Mouse (Mus musculus) embryonic stem cell, embryonic (primary cell): ENCODE measurements around the gene Parp2.

ENCODE experiments used
- CTCF ChIA-PET, 4 experiments: fragments of 300-600 bp in 2 of 4; fragments of 350-600 bp in 2 of 4; sonication (Branson Sonifier 250); formaldehyde crosslinking; loops; one replicate each; lab custom pipeline; 2022; ENCODE audit warnings: inconsistent platforms in 2 of 4; lab: Charles Lee
- POLR2A ChIA-PET, 4 experiments: fragments of 300-600 bp in 2 of 4; fragments of 350-600 bp in 2 of 4; sonication (Branson Sonifier 250); formaldehyde crosslinking; loops; one replicate each; lab custom pipeline; 2022; ENCODE audit warnings: antibody characterized with exemption in 4 of 4, inconsistent platforms in 1 of 4; lab: Charles Lee

Gene Parp2

GRCm38 (mm10) chr14:50807487-50808072 lies at the start of gene Parp2, which contains the start of gene Ccnb1ip1:
TSS of gene Parp2 (plus strand) at chr14:50807841.
TSS of gene Ccnb1ip1 (minus strand) at chr14:50807732.
- ChIA-PET POLR2A (interaction anchor here (0.6 to 3.4 kb wide), 54 partner anchors 9 to 1024 kb away, joined by 3 to 21 read pairs (median 4); partner anchors contain the start of genes Pip4p1 (in 4 of the 4), Pnp (in 4 of the 4), Apex1 (in 2 of the 4) and Osgep (in 2 of the 4)), CTCF (interaction anchor here in 2 of 4 experiments (1.4 to 1.7 kb wide), 4 partner anchors 9 to 257 kb away, joined by 4 read pairs; no protein-coding TSS in a partner anchor)

DNA sequence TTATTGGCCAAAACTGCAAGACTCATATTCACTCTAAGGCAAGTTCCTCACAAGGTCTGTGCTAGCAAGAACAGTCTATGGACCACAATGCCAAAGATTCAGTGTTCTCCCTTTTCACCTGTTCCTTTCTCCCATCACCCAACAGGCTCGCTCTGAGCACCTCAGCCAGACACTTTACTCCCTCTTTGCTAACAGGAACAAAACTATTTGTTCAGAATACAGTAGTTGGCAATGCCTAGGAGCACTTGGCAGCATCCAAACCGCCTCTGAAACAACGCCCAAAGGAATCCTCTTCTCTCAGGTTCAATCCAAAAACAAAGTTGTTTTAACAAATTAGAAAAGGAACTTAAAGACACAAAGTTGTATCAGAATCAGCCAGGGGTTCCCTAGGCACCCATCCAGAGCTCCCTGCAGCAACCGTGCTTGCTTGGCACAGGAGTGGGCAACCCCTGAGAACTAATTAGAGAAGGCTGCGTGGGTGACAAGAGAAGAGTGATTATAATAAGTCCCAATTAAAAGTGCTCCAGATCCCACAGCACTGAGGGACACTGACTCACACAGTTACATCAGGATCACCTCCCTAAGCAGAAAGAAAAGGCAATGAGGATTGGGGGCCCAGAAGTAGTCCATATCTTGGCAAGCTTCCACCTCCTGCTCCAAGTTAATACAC lies 49.1 kb upstream of the Parp2 start:
- POLR2A ChIA-PET: interaction anchor here in 1 of 4 experiments (0.7 kb wide), 1 partner anchor 14 kb away, joined by 6 read pairs; no protein-coding TSS in a partner anchor
- CTCF ChIA-PET: no interaction called here

- ChIA-PET POLR2A (no interaction called here), CTCF (no interaction called here)
Measured at GRCm38 (mm10) chr14:50765736-50766135, 41.9 kb upstream of the Parp2 start.

- ChIA-PET CTCF (no interaction called here), POLR2A (no interaction called here)
Measured at GRCm38 (mm10) chr14:50771342-50771741, 36.3 kb upstream of the Parp2 start.

GRCm38 (mm10) chr14:50782166-50782565 lies 25.5 kb upstream of the Parp2 start:
- CTCF ChIA-PET: interaction anchor here in 1 of 4 experiments (0.6 kb wide), 1 partner anchor 14 kb away, joined by 3 read pairs; no protein-coding TSS in a partner anchor

DNA sequence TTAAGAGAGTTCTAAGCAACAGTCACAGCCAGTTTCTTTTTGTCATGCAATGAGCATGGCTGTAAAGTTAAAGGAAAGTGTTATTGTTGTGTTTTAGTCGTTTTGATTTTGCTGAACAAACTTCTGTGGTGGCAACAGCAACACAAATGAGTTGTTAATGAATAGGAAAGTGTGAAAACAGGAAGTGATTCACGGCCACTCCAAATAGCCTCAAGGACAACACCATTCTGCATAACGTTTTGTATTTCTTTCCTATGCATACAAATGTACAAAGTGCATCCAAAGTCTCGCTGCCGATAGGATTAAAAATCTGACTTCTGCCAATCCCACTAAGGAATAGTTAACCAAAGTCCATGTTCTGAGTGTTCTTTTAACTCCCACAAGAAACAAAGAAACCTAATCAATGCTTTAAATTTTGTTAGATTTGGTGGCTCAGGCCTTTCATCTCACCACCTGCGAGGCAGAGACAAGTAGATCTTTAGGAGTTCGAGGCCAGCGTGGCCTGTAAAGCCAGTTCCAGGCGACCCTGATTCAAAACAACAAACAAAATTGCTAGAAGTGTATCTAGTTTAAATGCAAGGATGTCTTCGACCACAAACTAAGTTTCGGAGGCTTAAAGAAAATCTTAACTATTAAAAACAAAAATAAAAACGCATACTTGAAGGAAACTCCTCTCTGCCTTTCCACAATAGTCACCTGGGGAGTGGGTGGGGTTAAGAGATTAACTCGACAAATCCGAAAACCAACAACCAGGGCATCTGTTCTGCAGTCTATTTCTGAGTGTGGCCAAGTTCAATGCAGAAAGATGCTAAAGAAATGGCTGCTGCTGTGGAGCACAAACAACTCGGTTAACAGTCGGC lies 23.0 kb upstream of the Parp2 start:
- POLR2A ChIA-PET: interaction anchor here (0.9 to 1.4 kb wide), 10 partner anchors 9 to 299 kb away, joined by 3 to 6 read pairs (median 4); partner anchors contain the start of genes Ccnb1ip1 (in 1 of the 4), Parp2 (in 1 of the 4), Pip4p1 (in 1 of the 4) and Pnp (in 1 of the 4)
- CTCF ChIA-PET: interaction anchor here in 3 of 4 experiments (0.6 to 1.8 kb wide), 9 partner anchors 10 to 314 kb away, joined by 3 to 10 read pairs (median 3); no protein-coding TSS in a partner anchor

More at GRCm38 (mm10) chr14:50782166-50782565, 25.5 kb upstream of the Parp2 start:
- POLR2A ChIA-PET: interaction anchor here in 1 of 4 experiments (0.5 kb wide), 1 partner anchor 13 kb away, joined by 3 read pairs; no protein-coding TSS in a partner anchor

- POLR2A ChIA-PET: interaction anchor here (0.6 to 1.4 kb wide), 12 partner anchors 8 to 298 kb away, joined by 3 to 6 read pairs (median 3); partner anchors contain the start of genes Ccnb1ip1 (in 2 of the 4), Parp2 (in 2 of the 4), Pip4p1 (in 1 of the 4) and Pnp (in 1 of the 4)
Measured at GRCm38 (mm10) chr14:50785251-50785637, 22.4 kb upstream of the Parp2 start, which contains the start of gene Ttc5. TSS of gene Ttc5 (minus strand) at chr14:50785519.

GRCm38 (mm10) chr14:50788157-50788556 lies 19.5 kb upstream of the Parp2 start:
- CTCF ChIA-PET: interaction anchor here in 2 of 4 experiments (0.5 to 1.5 kb wide), 2 partner anchors 11 to 435 kb away, joined by 4 read pairs; no protein-coding TSS in a partner anchor
- POLR2A ChIA-PET: interaction anchor here in 3 of 4 experiments (0.6 to 1.1 kb wide), 5 partner anchors 10 to 1330 kb away, joined by 3 to 5 read pairs (median 3); no protein-coding TSS in a partner anchor

More at GRCm38 (mm10) chr14:50785251-50785637, 22.4 kb upstream of the Parp2 start, which contains the start of gene Ttc5:
- CTCF ChIA-PET: interaction anchor here in 3 of 4 experiments (0.6 to 1.8 kb wide), 9 partner anchors 10 to 313 kb away, joined by 3 to 10 read pairs (median 3); no protein-coding TSS in a partner anchor

GRCm38 (mm10) chr14:50795261-50795935 lies 12.2 kb upstream of the Parp2 start:
- ChIA-PET CTCF (interaction anchor here in 2 of 4 experiments (0.6 to 3.1 kb wide), 2 partner anchors 10 to 13 kb away, joined by 3 to 10 read pairs; partner anchors contain the start of gene Ttc5 (in 1 of the 2)), POLR2A (interaction anchor here (1.3 to 4.5 kb wide), 4 partner anchors 10 to 12 kb away, joined by 3 to 21 read pairs (median 6); partner anchors contain the start of genes Ttc5 (in 3 of the 4), Ccnb1ip1 (in 1 of the 4) and Parp2 (in 1 of the 4))

GRCm38 (mm10) chr14:50795965-50796364 lies 11.7 kb upstream of the Parp2 start:
- ChIA-PET CTCF (interaction anchor here in 3 of 4 experiments (0.6 to 3.1 kb wide), 3 partner anchors 10 to 14 kb away, joined by 3 to 10 read pairs (median 3); partner anchors contain the start of gene Ttc5 (in 2 of the 3)), POLR2A (interaction anchor here in 3 of 4 experiments (0.7 to 4.5 kb wide), 5 partner anchors 10 to 116 kb away, joined by 3 to 21 read pairs (median 5); partner anchors contain the start of genes Ccnb1ip1 (in 2 of the 3), Parp2 (in 2 of the 3) and Ttc5 (in 2 of the 3))

DNA sequence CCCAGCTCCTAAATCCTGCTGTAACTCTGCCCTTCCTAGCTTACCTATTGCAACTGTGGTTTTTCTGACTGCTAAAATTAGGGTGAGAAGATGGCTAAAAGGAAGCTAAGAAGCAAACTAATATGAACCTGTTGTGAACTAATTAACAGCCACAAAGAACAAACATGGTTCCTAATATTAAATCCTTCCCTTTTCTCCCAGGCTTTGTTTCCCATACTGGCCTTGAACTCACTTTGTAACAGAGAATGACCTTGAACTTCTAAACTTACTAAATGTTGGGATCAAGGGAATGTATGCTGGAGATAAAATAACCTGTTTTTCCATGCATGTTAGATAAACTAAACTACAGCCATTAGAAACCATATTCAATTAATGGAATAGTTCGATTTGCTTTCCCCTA lies 11.2 kb upstream of the Parp2 start:
- ChIA-PET POLR2A (interaction anchor here in 3 of 4 experiments (0.6 to 4.5 kb wide), 8 partner anchors 9 to 115 kb away, joined by 3 to 21 read pairs (median 4); partner anchors contain the start of genes Ccnb1ip1 (in 2 of the 3), Parp2 (in 2 of the 3) and Ttc5 (in 2 of the 3)), CTCF (interaction anchor here in 2 of 4 experiments (1.0 to 3.1 kb wide), 2 partner anchors 11 kb away, joined by 3 to 10 read pairs; partner anchors contain the start of gene Ttc5 (in 2 of the 2))

DNA sequence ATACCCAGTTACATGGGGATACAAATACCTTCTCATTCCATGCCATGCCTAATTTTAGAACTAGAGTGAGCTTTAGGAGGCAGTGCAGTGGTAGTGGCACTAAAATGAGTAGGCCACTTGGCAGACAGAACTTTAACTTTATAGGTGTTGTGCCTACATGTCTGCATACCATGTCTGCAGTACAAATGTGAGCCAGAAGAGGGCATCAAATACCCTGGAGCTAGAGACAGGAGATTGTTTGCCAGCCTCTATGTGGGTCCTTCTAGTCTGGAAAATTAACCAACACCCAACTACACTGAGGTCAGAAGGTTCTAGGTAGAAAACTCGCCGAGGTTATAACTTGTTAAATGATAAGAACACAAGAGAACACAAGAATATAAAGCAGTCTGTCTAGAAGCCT lies 9.1 kb upstream of the Parp2 start:
- ChIA-PET POLR2A (interaction anchor here in 3 of 4 experiments (1.0 to 2.1 kb wide), 4 partner anchors 9 to 13 kb away, joined by 3 to 5 read pairs (median 4); partner anchors contain the start of genes Ccnb1ip1 (in 1 of the 3), Parp2 (in 1 of the 3) and Ttc5 (in 1 of the 3)), CTCF (interaction anchor here in 2 of 4 experiments (0.7 to 1.8 kb wide), 5 partner anchors 9 to 300 kb away, joined by 3 to 6 read pairs (median 3); partner anchors contain the start of genes Ccnb1ip1 (in 1 of the 2), Parp2 (in 1 of the 2) and Ttc5 (in 1 of the 2))

DNA sequence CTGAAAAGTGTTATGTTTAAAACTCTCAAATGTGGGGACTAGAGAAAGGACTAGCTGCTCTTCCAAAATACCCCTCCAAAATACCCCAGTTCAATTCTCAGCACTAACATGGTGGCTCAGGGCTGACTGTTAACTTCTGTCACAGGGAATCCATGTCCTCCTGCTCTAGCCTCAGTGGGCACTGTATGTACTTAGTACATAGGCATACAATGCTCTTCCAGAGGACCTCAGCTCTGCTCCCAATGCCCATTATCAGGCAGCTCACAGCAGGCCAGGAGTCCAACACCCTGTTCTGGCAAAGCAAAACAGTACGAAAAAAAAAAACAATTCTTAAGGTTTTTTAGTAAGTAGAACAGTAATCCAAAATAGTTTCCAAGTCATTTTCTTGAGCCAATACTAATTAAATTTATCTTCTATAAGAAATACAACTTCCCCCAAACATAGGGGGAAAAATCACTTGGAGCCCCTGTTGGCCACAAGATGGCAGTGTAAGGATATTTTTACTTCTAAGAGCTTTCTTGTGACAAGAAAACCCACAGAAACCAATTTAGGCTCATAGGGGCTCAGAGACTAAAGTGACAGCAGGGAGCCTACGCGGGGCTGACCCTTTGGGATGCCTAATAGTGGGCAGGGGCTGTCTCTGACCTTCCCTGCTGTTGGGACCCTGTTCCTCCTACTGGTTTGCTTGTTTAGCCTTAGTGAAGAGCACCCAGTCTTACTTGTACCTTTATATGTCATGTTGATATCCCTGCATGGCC lies 8.0 kb upstream of the Parp2 start:
- CTCF ChIA-PET: interaction anchor here (0.5 to 2.0 kb wide), 27 partner anchors 8 to 1646 kb away, joined by 3 to 17 read pairs (median 3); partner anchors contain the start of genes Ttc5 (in 2 of the 4) and Rnase12 (in 1 of the 4)
- POLR2A ChIA-PET: interaction anchor here in 3 of 4 experiments (0.5 to 2.1 kb wide), 10 partner anchors 8 to 1325 kb away, joined by 3 to 5 read pairs (median 4); partner anchors contain the start of genes Ccnb1ip1 (in 1 of the 3), Parp2 (in 1 of the 3), Pnp (in 1 of the 3) and Rnase12 (in 1 of the 3)

DNA sequence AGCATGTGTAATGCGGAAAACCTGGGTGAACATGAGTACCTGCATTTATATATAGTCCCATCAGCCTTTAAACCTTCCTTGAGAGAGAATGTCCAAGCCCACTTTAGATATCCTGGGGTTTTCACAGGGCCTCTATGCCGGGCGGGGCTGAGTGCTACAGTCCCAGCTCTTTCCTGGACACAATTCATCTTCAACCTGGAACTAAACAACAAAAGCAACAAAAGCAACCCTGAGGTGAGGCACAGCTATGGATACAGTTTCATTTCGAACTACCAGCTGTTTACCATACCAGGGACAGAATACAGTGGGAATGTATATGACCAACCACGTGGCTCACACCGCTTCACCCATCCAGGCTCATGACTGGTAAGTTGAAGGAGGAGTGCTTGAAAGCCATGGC lies 5.2 kb upstream of the Parp2 start:
- ChIA-PET POLR2A (interaction anchor here in 2 of 4 experiments (0.6 to 1.4 kb wide), 4 partner anchors 68 to 287 kb away, joined by 3 to 4 read pairs (median 4); partner anchors contain the start of genes Pip4p1 (in 1 of the 2), Pnp (in 1 of the 2) and Tep1 (in 1 of the 2)), CTCF (interaction anchor here in 1 of 4 experiments (0.7 kb wide), 1 partner anchor 286 kb away, joined by 3 read pairs; no protein-coding TSS in a partner anchor)
